Mouse (Mus musculus): ENCODE results near the gene Fgf10. TPM values are rescaled to one million over a fixed set of nuclear protein-coding genes. Genes with fewer than 3 reads are reported as not detected.

The Fgf10 gene
- polyA plus RNA-seq, 1 experiment from 2014 or later: 0.21 TPM

DNA sequence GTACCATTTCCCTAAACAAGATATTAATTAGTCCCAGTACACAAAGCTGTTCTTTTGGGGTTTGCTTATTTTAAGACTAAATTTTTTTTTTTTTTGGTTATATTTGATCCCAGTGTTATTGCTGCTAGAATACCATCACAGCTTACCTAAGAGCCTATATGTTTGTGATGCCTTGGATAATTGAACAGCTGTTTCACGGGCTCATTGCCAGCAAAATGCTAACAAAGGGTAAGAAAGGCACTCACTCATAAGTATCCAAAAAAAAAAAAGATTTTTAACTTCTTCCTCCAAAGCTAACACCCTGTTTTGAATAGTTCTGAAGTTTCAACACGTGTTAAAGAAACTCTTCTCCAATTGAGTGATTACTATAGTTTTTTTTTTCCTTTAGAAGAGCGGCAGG lies 48.8 kb downstream of the Fgf10 start:
- no peaks in the 10 kb centered on the region for H3K36me3 ChIP-seq
- H3K27me3 ChIP-seq: peaks cover 36% of the 10 kb centered on the region
- ATAC-seq (ENCODE audit: low read depth): no peak
- H3K27ac ChIP-seq: no peak overlapping the region
- no peaks in the 10 kb centered on the region for H3K9me3 ChIP-seq (replicated peaks)
- 47% methylated on average over 3 of the region's 3 CpGs for WGBS (ENCODE audit: insufficient replicate concordance)
- no peak overlapping the region for H3K9ac ChIP-seq
- 0 out of 2 replicates have a peak, but pooled peaks cover 8% of the 10 kb centered on the region for H3K4me1 ChIP-seq (replicated peaks)
- no peak for DNase-seq
- no peak overlapping the region for H3K4me3 ChIP-seq (replicated peaks)
- no peak overlapping the region for H3K4me2 ChIP-seq

DNA sequence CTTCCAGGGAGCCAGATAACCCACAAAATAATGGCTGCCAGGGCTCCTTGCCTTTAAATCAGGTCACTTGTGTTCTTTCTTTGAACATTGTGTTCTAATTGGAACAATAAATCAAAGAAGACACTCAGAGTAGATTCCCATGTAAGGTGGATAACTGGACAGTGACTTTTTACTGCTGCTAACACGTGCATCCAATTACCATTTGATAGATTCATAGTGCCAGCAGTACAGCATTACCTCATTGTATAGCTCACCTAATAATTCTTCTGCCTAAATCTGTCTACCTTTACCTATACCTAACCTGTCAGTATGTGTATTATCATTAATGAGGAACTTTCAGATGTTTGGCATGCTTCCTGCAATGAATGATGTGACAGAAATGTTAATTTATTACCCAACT lies 52.1 kb downstream of the Fgf10 start:
- Histone ChIP-seq H3K9ac (no peak overlapping the region), H3K4me2 (no peak overlapping the region), H3K9me3 (replicated peaks) (no peaks in the 10 kb centered on the region), H3K4me3 (replicated peaks) (no peak overlapping the region), H3K27ac (no peak overlapping the region), H3K27me3 (peaks cover 3% of the 10 kb centered on the region), H3K4me1 (replicated peaks) (no peaks in the 10 kb centered on the region), H3K36me3 (no peaks in the 10 kb centered on the region)
- 59% methylated on average over 1 of the region's 1 CpGs for WGBS (ENCODE audit: insufficient replicate concordance)
- no peak for DNase-seq
- ATAC-seq (ENCODE audit: low read depth): no peak

DNA sequence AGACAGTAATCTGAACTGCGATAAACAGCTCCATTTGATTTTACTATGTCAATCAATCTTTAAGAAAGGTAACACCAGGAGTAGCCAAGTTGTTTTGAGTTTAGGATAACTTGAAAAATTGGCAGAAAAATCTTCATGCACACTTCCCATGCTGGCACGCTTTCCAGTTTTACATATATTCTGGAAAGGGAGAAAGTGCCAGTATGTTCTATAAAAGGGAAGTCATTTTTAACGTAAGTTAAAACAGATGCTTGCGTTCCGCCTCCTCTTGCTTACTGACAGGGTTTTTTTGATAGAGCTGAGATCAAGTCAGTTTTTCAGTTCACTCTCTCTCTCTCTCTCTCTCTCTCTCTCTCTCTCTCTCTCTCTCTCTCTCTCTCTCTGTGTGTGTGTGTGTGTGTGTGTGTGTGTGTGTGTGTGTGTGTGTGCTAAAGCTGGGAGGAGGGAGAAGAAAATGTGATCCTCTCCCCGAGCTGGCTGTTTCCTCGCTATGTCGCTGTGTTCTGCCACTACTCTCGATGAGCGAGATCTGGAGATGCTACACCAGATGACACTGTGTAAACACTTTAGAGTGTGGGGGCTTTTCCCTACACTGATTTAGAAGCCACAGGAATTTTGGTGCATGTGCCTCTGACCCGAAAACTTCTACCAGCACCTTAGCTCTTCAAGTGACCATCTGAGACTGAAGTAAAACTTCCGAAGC lies 62.4 kb downstream of the Fgf10 start:
- H3K4me2 ChIP-seq: no peak overlapping the region
- H3K4me3 ChIP-seq (replicated peaks): no peak overlapping the region
- no peaks in the 10 kb centered on the region for H3K36me3 ChIP-seq
- no peak overlapping the region for H3K9ac ChIP-seq
- H3K27me3 ChIP-seq: no peaks in the 10 kb centered on the region
- WGBS (ENCODE audit: insufficient replicate concordance): 54% methylated on average over 12 of the region's 12 CpGs
- no peaks in the 10 kb centered on the region for H3K4me1 ChIP-seq (replicated peaks)
- ATAC-seq (ENCODE audit: low read depth) (no peak), DNase-seq (no peak)
- H3K27ac ChIP-seq: no peak overlapping the region
- no peaks in the 10 kb centered on the region for H3K9me3 ChIP-seq (replicated peaks)

DNA sequence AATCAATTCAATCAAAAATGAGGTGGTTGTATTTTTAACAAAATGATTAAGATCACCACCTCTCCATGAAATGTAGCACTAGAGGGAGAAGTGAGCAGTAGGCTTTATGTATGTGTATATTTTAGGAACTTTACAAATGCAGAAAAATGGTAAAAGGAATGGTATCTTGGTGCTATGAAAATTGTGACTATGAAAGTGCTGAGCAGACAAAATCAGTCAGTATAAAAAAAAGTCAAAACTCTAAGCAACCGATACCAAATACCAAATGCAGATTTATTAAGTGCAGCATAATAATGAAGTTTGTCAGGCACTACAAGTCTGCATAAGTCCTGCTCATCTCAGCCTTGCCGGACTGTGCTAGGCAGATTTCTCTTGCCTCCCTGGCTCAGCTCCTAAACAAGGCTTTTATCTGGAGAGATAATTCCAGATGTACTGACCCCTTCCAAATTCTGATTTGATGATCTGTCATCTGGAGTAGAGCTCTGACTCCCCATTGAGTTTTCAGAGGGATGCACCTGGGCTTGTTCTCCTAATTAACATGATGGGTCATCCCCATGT lies 70.3 kb downstream of the Fgf10 start:
- Histone ChIP-seq H3K4me1 (replicated peaks) (no peaks in the 10 kb centered on the region), H3K9me3 (replicated peaks) (no peaks in the 10 kb centered on the region), H3K4me2 (no peak overlapping the region), H3K4me3 (replicated peaks) (no peak overlapping the region), H3K27me3 (no peaks in the 10 kb centered on the region), H3K36me3 (no peaks in the 10 kb centered on the region), H3K27ac (no peak overlapping the region), H3K9ac (no peak overlapping the region)
- DNase-seq: no peak
- 75% methylated on average over 2 of the region's 2 CpGs for WGBS (ENCODE audit: insufficient replicate concordance)
- ATAC-seq (ENCODE audit: low read depth): no peak

DNA sequence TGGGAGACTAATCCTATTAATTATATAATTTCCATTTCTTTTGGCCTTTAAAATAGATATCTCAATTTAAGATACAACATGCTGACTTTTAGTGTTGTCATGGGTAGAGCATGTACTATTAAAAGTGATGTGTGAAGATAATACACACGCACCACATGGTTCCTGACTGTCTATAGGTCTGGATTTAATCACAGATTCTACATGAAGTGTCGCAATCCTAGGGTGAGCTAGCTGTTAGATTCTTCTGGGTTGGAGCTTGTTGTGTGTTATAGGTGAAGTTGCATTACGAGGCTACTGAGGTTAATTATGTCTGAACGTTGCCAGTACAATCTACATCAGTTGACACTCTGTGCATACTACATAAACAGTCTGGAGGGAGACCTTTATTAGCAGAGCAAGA lies 73.2 kb downstream of the Fgf10 start:
- H3K27ac ChIP-seq: no peak overlapping the region
- ATAC-seq (ENCODE audit: low read depth) (no peak), DNase-seq (no peak)
- H3K4me3 ChIP-seq (replicated peaks): no peak overlapping the region
- H3K4me1 ChIP-seq (replicated peaks): no peaks in the 10 kb centered on the region
- 61% methylated on average over 4 of the region's 4 CpGs for WGBS (ENCODE audit: insufficient replicate concordance)
- no peak overlapping the region for H3K4me2 ChIP-seq
- no peak overlapping the region for H3K9ac ChIP-seq
- H3K27me3 ChIP-seq: no peaks in the 10 kb centered on the region
- H3K9me3 ChIP-seq (replicated peaks): no peaks in the 10 kb centered on the region
- H3K36me3 ChIP-seq: no peaks in the 10 kb centered on the region

DNA sequence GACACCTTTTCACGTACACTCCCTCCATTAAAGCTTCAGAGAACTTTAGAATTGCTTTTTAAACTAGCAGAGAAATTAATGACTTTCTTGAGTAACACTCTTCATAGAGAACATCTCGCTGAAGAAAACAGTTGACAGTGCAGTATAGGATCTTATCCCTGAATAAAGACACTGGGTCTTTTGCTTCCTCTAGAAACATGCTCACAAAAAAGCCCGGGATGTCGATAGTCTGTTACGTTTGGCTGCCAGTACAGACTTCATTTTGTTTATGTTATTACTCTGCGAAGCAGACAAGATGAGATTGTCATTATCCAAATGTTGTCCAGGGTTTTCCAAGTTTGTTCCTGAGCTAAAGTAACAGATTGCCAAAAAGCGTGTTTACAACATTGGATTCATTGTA lies 75.2 kb downstream of the Fgf10 start:
- no peak for DNase-seq
- ATAC-seq (ENCODE audit: low read depth): no peak
- Histone ChIP-seq H3K4me1 (replicated peaks) (no peaks in the 10 kb centered on the region), H3K4me3 (replicated peaks) (no peak overlapping the region), H3K9me3 (replicated peaks) (no peaks in the 10 kb centered on the region), H3K4me2 (no peak overlapping the region), H3K27me3 (no peaks in the 10 kb centered on the region), H3K36me3 (no peaks in the 10 kb centered on the region), H3K9ac (no peak overlapping the region), H3K27ac (no peak overlapping the region)
- WGBS (ENCODE audit: insufficient replicate concordance): 66% methylated on average over 7 of the region's 7 CpGs

DNA sequence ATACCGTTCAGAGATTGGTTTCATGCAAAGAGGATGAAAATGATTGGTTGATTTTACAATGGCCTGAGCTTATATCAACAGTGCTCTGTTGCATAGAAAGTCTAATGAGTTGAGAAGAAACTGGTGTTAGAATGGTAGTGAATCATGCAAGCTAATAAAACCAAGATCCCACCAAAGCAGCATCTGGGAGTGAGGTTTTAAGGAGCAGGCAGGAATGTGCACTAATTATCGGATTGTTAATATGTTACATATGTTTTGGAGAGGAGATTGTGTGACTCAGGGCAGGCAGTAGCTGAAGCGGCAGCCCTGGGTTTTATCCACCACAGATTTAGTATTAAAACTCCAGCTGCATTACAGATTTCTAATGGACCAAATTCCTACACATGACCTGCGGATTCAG lies 76.8 kb downstream of the Fgf10 start:
- Histone ChIP-seq H3K4me3 (replicated peaks) (no peak overlapping the region), H3K27ac (no peak overlapping the region), H3K9ac (no peak overlapping the region), H3K4me2 (no peak overlapping the region), H3K36me3 (no peaks in the 10 kb centered on the region), H3K9me3 (replicated peaks) (no peaks in the 10 kb centered on the region), H3K4me1 (replicated peaks) (no peaks in the 10 kb centered on the region), H3K27me3 (no peaks in the 10 kb centered on the region)
- ATAC-seq (ENCODE audit: low read depth) (no peak), DNase-seq (no peak)
- WGBS (ENCODE audit: insufficient replicate concordance): 70% methylated on average over 4 of the region's 4 CpGs

DNA sequence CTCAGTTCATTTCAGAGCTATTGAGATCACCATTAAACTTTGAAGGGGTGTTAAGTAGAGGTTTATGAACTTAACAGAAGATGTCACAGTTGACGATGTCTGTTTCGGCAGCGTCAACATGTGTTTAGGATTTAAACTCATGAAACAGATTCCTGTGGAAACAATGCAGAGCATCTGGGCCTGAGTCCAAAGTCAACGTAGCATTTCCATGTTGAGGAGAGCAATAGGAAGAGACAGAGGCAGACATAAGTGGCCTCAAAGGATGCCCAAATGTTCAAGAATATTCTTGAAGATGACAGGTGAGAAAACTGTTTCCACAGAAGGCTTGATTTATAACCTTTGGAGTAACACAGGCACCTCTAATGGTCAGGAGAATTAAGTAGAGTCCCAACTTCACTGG lies 84.4 kb downstream of the Fgf10 start:
- H3K4me1 ChIP-seq (replicated peaks): no peaks in the 10 kb centered on the region
- no peak overlapping the region for H3K27ac ChIP-seq
- WGBS (ENCODE audit: insufficient replicate concordance): 77% methylated on average over 4 of the region's 4 CpGs
- DNase-seq (no peak), ATAC-seq (ENCODE audit: low read depth) (no peak)
- no peak overlapping the region for H3K4me2 ChIP-seq
- no peak overlapping the region for H3K9ac ChIP-seq
- H3K4me3 ChIP-seq (replicated peaks): no peak overlapping the region
- no peaks in the 10 kb centered on the region for H3K36me3 ChIP-seq
- H3K9me3 ChIP-seq (replicated peaks): no peaks in the 10 kb centered on the region
- H3K27me3 ChIP-seq: no peaks in the 10 kb centered on the region

DNA sequence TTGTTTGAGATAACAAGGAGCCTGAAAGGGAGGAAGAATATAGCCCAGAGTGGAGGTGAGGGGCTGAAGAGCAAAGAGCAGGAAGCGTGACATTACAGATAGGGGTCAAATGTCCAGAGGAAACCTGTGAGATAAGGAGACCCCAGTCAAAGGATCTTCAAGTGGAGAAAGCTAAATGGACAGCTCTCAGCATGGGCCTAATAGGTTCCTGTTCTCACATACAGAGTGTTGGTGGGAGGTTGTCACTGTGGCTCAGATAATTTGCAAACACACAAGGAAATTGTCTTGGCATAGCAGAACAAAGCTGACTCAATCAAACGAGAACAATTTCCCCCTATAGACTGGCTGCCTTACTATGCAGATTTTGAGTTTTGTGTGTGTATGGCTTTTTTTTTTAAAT lies 89.4 kb downstream of the Fgf10 start:
- Histone ChIP-seq H3K36me3 (no peaks in the 10 kb centered on the region), H3K27me3 (no peaks in the 10 kb centered on the region), H3K4me2 (no peak overlapping the region), H3K4me1 (replicated peaks) (no peaks in the 10 kb centered on the region), H3K9me3 (replicated peaks) (no peaks in the 10 kb centered on the region), H3K9ac (no peak overlapping the region), H3K27ac (no peak overlapping the region), H3K4me3 (replicated peaks) (no peak overlapping the region)
- ATAC-seq (ENCODE audit: low read depth): no peak
- WGBS (ENCODE audit: insufficient replicate concordance): 10% methylated on average over 2 of the region's 2 CpGs
- no peak for DNase-seq

DNA sequence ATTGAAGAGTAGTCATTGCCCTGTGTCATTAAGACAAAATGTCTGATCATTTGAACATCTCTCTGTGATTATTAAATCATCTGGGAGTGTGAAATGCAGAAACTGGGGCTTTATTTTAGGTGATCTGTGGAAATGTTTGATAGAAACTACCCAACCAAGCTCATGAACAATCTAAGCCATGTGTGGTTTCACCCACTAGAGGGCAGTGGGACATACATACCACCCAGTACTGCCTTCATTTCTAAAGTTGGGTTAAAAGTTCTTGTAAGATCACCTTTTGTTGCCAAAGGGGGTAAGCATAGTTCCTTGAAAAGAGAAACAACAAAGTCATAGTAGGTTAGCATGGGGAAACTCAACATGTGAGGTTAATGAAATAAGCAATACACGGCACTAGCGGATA lies 93.4 kb downstream of the Fgf10 start:
- DNase-seq: no peak
- H3K4me3 ChIP-seq (replicated peaks): no peak overlapping the region
- no peaks in the 10 kb centered on the region for H3K4me1 ChIP-seq (replicated peaks)
- H3K27ac ChIP-seq: no peak overlapping the region
- H3K27me3 ChIP-seq: no peaks in the 10 kb centered on the region
- no peak overlapping the region for H3K4me2 ChIP-seq
- H3K36me3 ChIP-seq: no peaks in the 10 kb centered on the region
- no peaks in the 10 kb centered on the region for H3K9me3 ChIP-seq (replicated peaks)
- WGBS (ENCODE audit: insufficient replicate concordance): 87% methylated on average over 2 of the region's 2 CpGs
- no peak overlapping the region for H3K9ac ChIP-seq
- ATAC-seq (ENCODE audit: low read depth): no peak

DNA sequence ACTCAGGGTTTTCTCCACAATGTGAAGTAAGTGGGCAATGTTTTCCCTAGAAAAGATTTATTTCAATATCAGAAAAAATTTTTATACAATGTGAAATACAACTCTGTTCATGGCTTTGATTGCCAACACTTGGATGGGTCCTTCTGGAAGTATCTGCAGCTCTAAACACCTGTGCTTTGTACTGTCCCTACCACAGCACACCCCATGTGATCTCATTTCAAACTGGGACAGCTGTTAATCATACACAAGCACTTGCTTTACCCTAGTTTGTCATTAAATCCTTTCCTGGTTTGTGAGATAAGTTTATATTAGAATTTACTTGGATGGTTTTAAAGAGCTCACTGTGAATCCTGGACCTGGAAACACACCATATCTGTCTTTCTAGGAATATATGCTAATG lies 102.6 kb downstream of the Fgf10 start:
- no peak overlapping the region for H3K9ac ChIP-seq
- no peaks in the 10 kb centered on the region for H3K27me3 ChIP-seq
- H3K9me3 ChIP-seq (replicated peaks): no peaks in the 10 kb centered on the region
- H3K36me3 ChIP-seq: no peaks in the 10 kb centered on the region
- no peak overlapping the region for H3K4me3 ChIP-seq (replicated peaks)
- H3K4me2 ChIP-seq: no peak overlapping the region
- DNase-seq (no peak), ATAC-seq (ENCODE audit: low read depth) (no peak)
- no peak overlapping the region for H3K27ac ChIP-seq
- H3K4me1 ChIP-seq (replicated peaks): no peaks in the 10 kb centered on the region

DNA sequence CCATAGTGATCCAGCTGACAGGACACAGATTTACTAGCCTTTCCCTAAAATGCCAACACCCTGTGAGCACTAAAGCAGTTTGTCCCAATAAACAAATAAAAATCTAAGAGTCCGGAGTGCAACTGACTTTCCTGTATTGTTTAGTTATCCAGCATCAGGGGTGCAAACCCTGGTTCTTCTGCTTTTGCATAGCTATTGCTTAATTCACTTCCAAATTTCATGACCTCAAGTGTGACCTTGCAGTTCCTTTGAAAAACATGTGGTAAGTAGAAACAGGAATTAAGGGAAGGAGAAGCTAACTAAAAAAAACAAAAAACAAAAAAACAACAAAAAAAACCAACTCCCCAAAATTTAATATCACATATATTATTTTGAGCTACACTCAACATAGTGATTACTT lies 105.6 kb downstream of the Fgf10 start:
- H3K4me1 ChIP-seq (replicated peaks): no peaks in the 10 kb centered on the region
- H3K27ac ChIP-seq: no peak overlapping the region
- H3K4me3 ChIP-seq (replicated peaks): no peak overlapping the region
- 43% methylated on average over 1 of the region's 1 CpGs for WGBS (ENCODE audit: insufficient replicate concordance)
- no peak overlapping the region for H3K4me2 ChIP-seq
- H3K9ac ChIP-seq: no peak overlapping the region
- H3K27me3 ChIP-seq: no peaks in the 10 kb centered on the region
- ATAC-seq (ENCODE audit: low read depth) (no peak), DNase-seq (no peak)
- H3K9me3 ChIP-seq (replicated peaks): no peaks in the 10 kb centered on the region
- no peaks in the 10 kb centered on the region for H3K36me3 ChIP-seq
